Mouse (Mus musculus) frontal cortex, postnatal 14 days (tissue): ENCODE measurements around the gene Gpr37l1.
"Not testable (repeated sequence)": the region's sequence is repeated elsewhere in the genome, so short reads cannot be mapped to it uniquely, and the experiment has no call there.

Source experiments
- DNase-seq, 2 experiments: peaks; one replicate each; pipeline ENCODE4 v3.0.0; 2022; ENCODE audit warnings: low spot score in 2 of 2

The Gpr37l1 gene

GRCm38 (mm10) chr1:135124573-135125363 lies 42.7 kb downstream of the Gpr37l1 start:
- no peak for DNase-seq

GRCm38 (mm10) chr1:135112661-135113060 lies 54.8 kb downstream of the Gpr37l1 start:
- DNase-seq = no peak

- DNase-seq = not testable (repeated sequence)
These were observed 56.2 kb downstream of the Gpr37l1 start for GRCm38 (mm10) chr1:135111271-135111670.
